Mouse (Mus musculus) neural tube, postnatal 0 days (tissue): Measurements from ENCODE around the gene Srpx2. TPM values are rescaled to one million over a fixed set of nuclear protein-coding genes. Genes with fewer than 3 reads are reported as not detected.

Source experiments
- polyA plus RNA-seq: library from polyadenylated mRNA; unstranded; fragments of >200 nt; fragmentation: Nextera tagmentation; extraction: Ambion mirVana; gene quantifications from 2 replicates; pipeline ENCODE4 v1.2.1, GENCODE M21; 2015

Srpx2 gene
- 1.5 TPM in 2 replicates for polyA plus RNA-seq

DNA sequence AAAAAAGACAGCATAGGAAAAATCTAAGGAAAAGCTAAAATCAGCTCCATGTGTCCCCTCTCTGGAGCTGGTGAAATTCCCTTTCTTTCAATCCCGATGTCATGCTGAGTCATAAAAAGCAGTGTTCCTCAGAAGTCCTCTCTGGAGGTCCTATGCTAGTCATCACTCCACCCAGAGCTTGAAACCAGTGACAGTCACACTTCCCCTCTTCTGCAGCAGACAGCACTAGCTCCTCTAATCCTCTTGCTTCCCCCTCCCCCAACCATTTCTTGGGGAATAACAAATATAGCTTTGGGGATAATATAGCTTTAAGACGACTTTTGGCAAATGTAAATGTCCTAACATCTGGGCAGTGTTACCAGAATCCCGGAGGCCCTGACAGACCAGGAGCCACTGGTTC is at the start of gene Srpx2:
Gene Srpx2 (plus strand): TSS at position 166 of the 400 bp plus-strand sequence.

DNA sequence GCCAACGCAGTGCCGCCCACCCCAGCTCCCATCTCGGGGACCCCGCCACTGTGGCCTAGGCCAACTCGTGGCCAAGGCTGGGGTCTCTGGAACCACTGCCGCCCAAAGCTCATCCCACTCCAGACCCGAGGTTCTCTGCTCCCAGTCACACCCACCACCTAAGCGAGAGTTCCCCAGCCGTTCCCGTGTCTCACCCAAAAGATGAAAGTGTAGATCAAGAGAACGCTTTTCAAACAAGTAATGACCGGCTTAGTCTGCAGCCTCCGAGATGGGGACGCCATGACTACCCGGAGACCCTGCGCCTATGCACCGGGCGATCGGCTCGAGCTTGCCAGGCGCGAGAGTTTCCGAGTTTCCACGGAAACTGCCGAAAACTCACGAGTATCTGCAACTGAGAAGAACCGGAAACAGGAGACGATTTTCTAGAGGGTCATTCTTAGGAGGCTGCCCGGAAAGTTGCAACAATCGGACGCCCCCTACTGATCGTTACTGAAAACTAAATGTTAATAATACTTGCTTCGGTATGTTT is 10.1 kb upstream of the Srpx2 start, which contains the start of gene Tspan6:
Gene Tspan6 (minus strand): TSS at position 416 of the 529 bp plus-strand sequence.

DNA sequence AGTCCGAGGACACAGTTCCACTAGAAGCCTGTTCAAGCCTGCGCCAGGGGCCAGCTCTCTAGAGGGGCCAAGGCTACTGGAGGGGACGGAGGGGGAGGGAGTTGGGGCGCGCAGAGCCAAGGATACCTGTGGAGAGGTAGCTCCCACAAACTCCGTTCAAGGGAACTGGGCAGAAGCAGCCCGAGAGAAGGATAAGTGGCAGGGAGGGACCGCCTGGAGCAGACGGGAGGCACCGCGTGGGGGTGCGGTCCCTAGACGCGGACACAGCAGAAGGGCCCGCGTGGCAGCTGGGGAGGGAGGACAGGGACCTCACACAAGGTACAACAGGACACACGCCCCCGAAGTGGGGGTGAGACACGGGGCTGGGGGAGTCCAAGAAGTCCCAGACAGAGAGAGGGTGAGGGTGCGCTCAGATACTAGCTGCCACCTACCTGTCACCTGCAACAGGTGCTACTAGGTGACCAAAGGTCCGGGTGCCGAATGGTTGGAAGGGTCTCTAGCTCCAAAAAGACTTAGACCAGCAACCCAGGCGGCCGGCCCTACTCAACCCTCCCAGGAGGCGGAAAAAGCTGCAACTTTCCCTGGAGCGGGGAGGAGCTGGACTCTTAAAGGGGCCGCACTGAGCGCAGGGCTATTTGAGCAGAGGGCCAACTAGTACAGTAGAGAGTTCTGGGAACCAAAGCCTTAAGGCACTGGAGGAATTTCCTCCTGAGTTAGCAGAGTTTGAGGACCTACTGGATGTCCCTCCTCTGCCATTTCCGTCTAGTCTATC is 73.2 kb downstream of the Srpx2 start, which contains the start of gene Sytl4:
Gene Sytl4 (minus strand): TSS at position 582 of the 772 bp plus-strand sequence.

Other genes starting within 250 kb of the Srpx2 start
- gene Pcdh19, start 219.4 kb upstream of the Srpx2 start, polyA plus RNA-seq: 21.2 and 21.8 TPM in 2 replicates
- 1.5 and 2.4 TPM in 2 replicates for gene Tnmd, start 57.4 kb upstream of the Srpx2 start, polyA plus RNA-seq
- 250 TPM in 2 replicates for gene Tspan6, start 10.0 kb upstream of the Srpx2 start, polyA plus RNA-seq
- gene Sytl4, start 73.4 kb downstream of the Srpx2 start, polyA plus RNA-seq: 0.68 and 0.73 TPM in 2 replicates
- gene Cstf2, start 150.8 kb downstream of the Srpx2 start, polyA plus RNA-seq: 51.9 and 55.3 TPM in 2 replicates